Mouse (Mus musculus) layer of hippocampus, adult 2 months (tissue): Measurements from ENCODE around the gene Tnnt1. TPM values are rescaled to one million over a fixed set of nuclear protein-coding genes. Genes with fewer than 3 reads are reported as not detected.

Experiments used
- DNase-seq, 2 experiments: peaks; one replicate each; pipeline ENCODE4 v3.0.0; 2022; ENCODE audit warnings: low spot score in 2 of 2
- H3K27ac ChIP-seq: fragments of 200-600 bp; 2 replicates; pipeline ENCODE4 v1.8.1; 2022
- H3K4me3 ChIP-seq: fragments of 200-600 bp; 2 replicates; pipeline ENCODE4 v1.8.1; 2022; ENCODE audit warnings: mild to moderate bottlenecking
- CTCF ChIP-seq: fragments of 200-600 bp; conservative IDR thresholded peaks from 2 replicates; pipeline ENCODE4 v1.8.1; 2022; ENCODE audit warnings: antibody characterized with exemption, mild to moderate bottlenecking, moderate library complexity
- total RNA-seq, 2 experiments: library from RNA; stranded (reverse); gene quantifications; 2 replicates each; pipeline ENCODE4 v1.2.3; 2021

Gene Tnnt1
- total RNA-seq, 2 experiments from 2014 or later, result 1.7 to 4.0 TPM

DNA sequence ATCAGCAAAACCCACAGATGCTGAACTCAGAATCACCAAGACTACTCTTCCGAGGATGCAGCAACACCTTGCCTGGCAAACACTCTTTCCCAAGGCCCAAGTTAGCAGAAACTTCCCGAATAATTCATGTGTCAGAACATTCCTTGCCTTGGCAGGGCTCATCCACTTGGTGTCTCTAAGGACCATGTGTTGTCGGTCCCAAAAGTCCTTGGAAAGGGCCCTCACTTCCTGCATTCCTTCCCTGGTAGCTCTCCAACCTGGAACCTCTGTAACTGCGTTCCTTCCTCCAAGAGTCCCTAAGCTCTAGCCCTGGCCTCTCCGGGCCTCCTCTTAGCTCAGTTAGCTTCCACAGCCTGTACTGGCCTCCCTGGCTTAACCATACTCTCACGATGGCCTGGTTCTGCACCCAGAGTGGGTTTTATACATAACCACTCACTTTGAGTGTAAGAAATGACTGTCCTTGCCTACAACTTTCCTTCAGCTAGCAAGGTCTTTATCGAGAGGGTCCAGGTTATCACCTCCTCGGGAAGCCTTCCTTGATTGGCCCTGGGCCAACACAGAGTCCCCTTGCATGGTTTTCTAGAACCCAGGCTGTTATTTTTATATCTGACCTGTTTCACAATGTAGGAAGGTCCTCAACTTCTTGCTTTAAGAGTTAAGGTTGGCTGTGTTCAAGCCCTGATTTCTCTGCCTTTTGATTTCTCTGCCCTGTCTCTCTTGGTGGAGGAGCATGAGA lies 4.5 kb downstream of the Tnnt1 start:
- no peak overlapping the region for H3K27ac ChIP-seq
- TF ChIP-seq CTCF, result no peak
- DNase-seq, result no peak
- no peak overlapping the region for H3K4me3 ChIP-seq

DNA sequence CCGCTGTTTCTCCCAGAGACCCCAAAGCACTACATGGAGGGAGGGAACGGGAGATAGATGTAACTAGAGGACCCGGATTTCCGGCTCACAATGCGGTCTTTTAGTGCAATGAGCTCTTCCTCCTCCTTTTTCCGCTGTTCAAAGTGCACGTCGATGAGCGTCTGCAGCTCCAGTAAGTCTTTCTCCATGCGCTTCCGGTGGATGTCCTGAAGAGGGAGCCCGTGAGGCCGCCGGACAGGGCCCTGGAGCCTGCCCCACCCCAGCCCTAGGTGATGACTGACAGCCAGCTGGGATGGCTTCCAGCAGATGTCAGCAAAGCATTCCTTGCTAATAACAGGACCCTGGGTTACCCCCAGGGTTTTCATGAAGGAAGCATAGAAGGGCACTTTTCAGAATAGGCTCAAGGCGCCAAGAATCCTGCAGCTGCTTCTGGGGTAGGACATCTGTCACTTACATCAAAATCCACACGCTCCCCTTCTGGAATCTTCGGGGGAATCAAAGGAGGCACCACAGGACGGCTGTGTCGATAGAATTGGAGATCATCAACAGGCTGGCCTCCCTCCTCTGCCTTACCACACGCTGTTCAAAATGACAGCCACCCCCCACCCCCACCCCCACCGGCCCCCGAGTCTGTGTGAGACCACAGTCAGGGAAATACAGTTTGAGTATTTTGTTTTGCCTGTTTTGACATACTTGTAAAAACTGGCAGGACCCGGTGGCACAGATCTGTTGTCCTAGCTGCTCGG lies 6.1 kb downstream of the Tnnt1 start:
- TF ChIP-seq CTCF, result peak; percentile 92
- no peak overlapping the region for H3K27ac ChIP-seq
- no peak overlapping the region for H3K4me3 ChIP-seq
- DNase-seq, result peak in 1 of 2 experiments; percentile 55

DNA sequence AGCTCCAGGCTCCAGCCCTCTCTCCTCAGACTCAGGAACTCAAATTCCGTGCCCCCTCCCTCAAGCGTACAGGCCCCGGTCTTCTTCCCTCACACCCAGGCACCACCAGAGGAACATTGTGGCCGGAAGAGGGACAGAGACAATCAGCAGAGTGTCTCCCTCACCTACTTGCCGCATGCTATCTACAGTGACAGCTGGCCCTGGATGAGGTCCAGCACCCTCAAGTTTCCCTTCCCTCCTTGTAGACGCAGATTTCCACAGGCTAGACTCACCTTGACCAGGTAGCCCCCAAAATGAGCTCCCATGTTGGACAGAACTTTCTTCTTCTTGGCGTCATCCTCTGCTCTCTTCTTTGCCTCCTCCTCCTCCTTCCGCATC lies 7.5 kb downstream of the Tnnt1 start:
- no peak overlapping the region for H3K27ac ChIP-seq
- no peak for TF ChIP-seq CTCF
- no peak for DNase-seq
- H3K4me3 ChIP-seq, result no peak overlapping the region

DNA sequence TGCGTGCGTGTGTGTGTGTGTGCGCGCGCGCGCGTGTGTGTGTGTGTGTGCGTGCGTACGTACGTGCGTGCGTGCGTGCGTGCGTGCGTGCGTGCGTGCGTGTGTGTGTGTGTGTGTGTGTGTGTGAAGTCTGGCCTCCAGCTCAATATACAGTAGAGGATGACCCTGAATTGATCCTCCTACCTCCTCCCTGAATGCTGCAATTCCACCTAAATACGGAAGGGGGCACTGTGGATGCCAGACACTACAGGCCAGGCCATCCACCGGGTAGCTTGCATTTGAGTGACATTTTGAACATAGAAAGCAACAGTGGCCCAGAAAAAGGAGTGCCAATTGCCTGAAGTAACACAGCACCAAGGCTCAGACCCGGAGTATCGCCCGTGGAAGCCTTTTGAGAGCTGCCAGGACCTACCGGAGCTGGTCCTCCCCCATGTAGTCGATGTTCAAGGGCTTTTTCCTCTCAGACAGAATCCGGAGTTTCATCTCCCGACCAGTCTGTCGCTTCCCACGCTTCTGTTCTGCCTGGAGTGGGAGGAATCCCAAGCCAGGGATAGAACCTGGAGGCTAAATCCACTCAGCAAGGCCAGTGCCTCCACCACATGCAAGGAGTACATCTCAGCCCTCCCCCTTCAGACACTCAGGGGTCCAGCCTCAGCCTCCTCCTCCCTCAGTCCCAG lies 8.0 kb downstream of the Tnnt1 start:
- DNase-seq, result no peak
- Histone ChIP-seq H3K4me3 (no peak overlapping the region), H3K27ac (no peak overlapping the region)
- TF ChIP-seq CTCF, result peak; percentile 63

DNA sequence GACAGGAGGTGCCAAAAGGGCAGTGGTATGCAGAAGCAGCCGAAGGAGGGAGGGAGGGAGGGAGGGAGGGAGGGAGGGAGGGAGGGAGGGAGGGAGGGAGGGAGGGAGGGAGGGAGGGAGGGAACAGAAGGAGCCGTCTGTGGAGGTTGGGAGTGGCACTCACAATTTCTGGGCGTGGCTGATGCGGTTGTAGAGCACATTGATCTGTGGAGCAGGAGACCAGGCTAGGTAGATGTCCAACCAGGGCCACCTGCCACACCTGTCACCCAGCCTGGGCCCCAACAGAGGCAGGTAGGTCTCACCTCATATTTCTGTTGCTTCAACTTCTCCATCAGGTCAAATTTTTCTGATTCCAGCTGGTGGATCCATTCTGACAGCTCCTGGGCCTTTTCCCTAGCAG lies 9.0 kb downstream of the Tnnt1 start:
- H3K27ac ChIP-seq, result no peak overlapping the region
- DNase-seq, result no peak
- TF ChIP-seq CTCF, result no peak
- no peak overlapping the region for H3K4me3 ChIP-seq

DNA sequence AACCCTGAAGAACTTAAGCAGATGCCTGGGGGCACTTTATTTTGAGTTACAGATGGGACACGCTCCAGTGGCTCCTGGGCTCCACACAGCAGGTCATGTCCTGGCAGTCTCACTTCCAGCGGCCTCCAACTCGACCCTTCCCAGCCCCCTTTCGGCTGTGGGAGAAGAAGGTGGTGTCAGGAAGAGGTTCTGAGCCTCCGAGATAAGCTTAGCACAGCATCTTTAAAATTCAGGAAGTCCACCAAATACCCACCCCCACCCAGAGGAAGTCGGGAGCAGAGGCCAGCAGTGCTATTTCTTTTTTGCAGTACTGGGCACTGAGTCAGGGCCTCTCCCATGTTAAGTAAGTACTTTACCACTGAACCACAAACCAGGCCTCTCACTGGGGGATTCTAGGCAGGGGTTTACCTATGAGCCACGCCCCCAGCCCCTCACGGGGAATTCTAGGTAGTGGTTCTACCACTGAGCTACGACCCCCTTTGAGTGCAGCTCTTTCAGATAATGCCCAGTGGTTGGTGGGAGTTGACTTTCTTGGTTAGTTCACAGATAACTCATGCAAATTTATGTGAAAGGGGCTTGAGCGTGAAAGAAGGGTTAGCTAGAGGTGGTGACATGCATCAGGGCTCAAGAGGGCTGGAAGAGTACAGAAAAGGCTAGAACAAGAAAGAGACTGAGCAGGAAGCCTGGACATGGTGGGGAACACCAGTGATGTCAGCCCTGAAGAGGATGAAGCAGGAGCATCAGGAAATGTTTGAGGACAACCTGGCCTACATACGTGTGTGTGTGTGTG lies 11.3 kb downstream of the Tnnt1 start:
- TF ChIP-seq CTCF, result no peak
- Histone ChIP-seq H3K27ac (no peak overlapping the region), H3K4me3 (no peak overlapping the region)
- DNase-seq, result no peak

DNA sequence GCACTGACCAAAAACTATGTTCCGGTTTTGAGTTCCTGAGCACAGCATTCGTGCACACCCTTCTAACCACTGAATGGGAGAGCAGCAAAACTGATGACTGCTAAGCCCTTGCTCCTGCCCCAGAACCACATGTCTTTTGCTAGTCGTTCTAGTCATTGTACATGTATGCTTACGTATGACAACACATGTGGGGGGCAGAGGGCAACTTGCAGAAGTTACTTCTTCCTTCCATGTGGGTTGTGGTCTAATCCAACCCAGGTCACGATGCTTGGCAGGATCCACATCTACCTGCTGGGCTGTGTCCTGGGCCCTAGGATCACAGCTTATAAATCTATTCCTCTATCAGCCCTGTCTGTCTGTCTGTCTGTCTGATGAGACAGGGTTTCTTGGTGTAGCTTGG lies 12.3 kb downstream of the Tnnt1 start:
- Histone ChIP-seq H3K27ac (no peak overlapping the region), H3K4me3 (no peak overlapping the region)
- no peak for DNase-seq
- no peak for TF ChIP-seq CTCF

DNA sequence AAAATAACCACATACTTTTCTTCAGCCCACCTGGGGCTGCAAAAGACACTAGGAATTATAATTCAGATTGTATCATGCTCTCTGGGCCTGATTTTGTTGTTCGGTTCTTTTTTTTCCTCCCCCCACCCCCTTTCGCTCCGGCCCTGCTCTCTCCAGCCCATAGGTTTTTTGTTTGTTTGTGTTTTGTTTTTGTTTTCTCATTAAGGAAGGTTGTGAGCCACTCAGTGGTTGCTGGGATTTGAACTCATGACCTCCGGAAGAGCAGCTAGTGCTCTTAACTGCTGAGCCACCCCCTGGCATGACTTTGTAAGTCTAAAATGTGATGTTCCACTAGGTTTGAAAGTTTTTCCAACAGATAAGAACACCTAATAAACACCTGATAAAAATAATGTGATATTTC lies 13.1 kb downstream of the Tnnt1 start:
- H3K4me3 ChIP-seq, result no peak overlapping the region
- peak overlapping the region; percentile 98; the same call in 1 of the 2 replicates for H3K27ac ChIP-seq
- no peak for DNase-seq
- no peak for TF ChIP-seq CTCF

DNA sequence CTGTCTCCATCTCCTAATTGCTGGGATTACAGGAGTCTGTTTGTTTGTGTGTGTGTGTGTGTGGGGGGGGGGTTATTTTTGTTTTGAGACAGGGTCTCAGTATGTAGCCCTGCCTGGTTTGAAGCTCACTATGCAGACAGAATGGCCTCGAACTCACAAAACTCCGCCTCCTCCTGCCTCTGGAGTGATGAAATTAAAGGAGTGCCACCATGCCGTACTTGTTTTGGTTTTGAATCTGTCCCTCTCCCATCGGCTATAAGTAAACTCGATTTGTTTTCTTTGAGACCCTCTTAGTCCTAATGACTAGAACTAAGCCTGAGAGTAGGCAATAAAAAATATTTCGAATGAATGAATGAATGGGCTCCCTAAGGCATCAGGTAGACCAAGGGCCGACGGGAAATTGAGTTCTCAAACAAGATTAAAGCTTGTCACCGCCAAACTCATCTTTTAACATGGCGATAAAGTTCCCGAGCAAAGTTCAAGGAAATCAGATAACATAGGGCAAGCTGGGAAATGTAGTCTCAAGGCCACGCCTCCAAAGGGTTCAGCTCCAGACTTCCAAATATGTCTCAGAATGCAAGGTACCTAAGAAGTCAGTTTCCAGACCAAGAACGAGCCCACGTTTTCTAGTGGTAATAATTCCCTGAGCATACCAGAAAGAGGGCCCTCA lies 13.6 kb downstream of the Tnnt1 start:
- DNase-seq, result peak; percentile 72 to 88
- no peak for TF ChIP-seq CTCF
- H3K4me3 ChIP-seq, result peak overlapping the region; percentile 93
- H3K27ac ChIP-seq, result peak overlapping the region; percentile 98

DNA sequence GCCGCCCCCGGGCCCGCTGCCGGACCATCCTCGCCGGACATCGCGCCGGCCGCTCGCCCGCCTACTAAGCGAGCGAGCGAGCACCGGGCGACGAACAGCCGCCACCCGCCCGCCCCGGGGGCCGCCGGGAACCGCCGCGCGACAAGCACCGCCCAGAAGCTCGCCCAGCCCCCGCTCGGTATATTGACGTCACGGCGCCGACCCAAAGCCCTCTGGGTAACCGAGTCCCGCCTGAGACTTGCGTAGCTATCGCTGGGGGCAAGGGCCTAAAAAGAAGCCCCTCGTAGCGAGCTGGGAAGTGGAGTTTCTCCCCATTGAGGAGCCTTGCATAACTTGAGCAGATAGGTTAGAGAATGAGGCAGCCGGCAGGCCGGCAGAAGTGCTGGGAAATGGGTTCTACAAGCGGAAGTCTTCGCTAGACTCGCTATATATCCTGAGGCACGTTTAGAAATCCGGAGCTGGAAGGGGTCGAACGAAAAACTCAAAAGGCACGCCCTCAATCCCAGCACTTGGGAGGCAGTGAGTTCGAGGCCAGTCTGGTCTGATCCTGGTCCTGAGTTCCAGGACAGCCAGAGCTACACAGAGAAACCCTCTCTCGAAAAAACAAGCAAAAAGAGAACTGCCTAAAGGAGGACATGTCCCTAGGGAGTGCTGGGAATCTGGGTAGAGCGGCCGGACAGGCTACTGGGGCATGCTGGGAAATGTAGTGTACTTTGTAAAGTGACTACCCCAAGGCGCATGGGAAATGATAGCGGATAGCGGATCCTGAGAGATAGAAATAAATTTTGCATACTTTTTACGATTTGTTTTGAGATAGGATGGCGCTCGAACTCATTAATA lies 14.4 kb downstream of the Tnnt1 start, which contains the start of gene Ppp1r12c:
Gene Ppp1r12c (minus strand): TSS at position 123 of the 840 bp plus-strand sequence.
- no peak for TF ChIP-seq CTCF
- Histone ChIP-seq H3K27ac (peak within 1 kb of the TSS; percentile 98), H3K4me3 (peak within 1 kb of the TSS; percentile 93)
- peak; percentile 96 to 97 for DNase-seq

DNA sequence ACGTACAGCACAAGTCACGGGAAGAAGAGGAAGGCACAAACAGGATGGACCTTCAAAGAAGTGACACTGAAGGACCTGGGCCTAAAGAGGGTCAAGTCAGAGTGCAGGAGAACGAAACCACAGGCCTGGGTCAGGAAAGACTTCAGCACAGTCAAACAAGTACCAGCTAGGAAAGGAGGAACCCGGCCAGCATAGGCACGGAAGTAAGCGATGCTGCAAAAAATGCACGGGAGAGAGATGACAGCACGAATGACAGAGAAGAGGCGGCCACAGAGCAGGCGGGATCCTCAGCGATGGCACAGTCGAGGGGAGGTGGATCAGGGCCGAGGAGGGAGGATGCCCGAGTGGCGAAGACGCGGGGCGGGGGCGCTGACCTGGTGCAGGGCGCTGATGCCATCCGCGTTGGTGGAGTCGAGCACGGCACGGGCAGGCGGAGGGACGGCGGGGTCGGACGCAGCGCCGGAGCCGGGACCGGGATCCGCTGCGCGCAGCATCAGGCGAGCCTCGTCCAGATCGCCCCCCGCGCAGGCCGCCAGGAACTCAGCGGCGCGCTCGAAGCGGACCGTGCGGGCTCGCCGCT lies 15.2 kb downstream of the Tnnt1 start:
- peak; percentile 36 to 39 for DNase-seq
- TF ChIP-seq CTCF, result no peak
- Histone ChIP-seq H3K4me3 (peak overlapping the region; percentile 93), H3K27ac (peak overlapping the region; percentile 98)
